ENCODE assay signal across 8 mouse cellular contexts in the genomic region with DNA sequence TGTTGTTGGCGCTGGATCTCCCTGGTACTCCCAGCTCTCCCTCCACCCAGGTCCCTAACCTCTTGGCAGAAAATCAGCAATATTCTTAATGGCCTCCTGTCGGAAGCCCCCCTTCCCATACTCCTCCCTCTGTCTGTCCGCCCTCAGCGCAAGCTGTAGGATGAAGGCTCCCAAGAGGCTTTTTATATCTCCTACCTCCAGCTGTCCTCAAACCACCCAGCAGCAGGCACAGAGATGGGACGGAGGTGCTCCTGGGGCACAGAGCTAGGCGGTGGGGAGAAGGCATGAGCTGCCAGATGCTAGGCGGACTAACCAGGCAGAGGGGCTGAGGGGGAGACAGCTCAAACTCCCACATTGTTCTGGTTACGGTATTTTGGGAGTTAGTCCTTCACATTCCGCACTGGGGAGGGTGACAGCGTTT. TPM values are rescaled to one million over a fixed set of nuclear protein-coding genes. Genes with fewer than 3 reads are reported as not detected.
DNase-seq lines count a peak whose midpoint lies in the region; ATAC-seq lines count a peak whose summit lies in the region.

No protein-coding gene starts in this region.

- H3K4me1 ChIP-seq in heart, embryonic 13.5 days: peaks cover 84% of the 10 kb centered on the region
- peaks cover 94% of the 10 kb centered on the region for H3K4me1 ChIP-seq in embryonic facial prominence, embryonic 10.5 days
- H3K4me1 ChIP-seq in hindbrain, embryonic 15.5 days (replicated peaks): peaks cover 75% of the 10 kb centered on the region
- peaks cover 75% of the 10 kb centered on the region for H3K4me1 ChIP-seq in midbrain, embryonic 13.5 days (replicated peaks)

- DNase-seq in heart, adult 11 months: no peak
- no peak for DNase-seq in embryonic facial prominence, embryonic 10.5 days (ENCODE audit: low spot score)
- no peak for DNase-seq in gastrocnemius, adult 8-10 months (ENCODE audit: low spot score in 2 of 2)
- DNase-seq in layer of hippocampus, adult 18-20 months (ENCODE audit: low spot score in 2 of 2): no peak

- no peak for ATAC-seq in heart, embryonic 13.5 days (ENCODE audit: extremely low read depth, insufficient number of reproducible peaks, low FRiP score, low TSS enrichment)
- no peak for ATAC-seq in hindbrain, embryonic 15.5 days (ENCODE audit: low FRiP score, low read depth)
- no peak for ATAC-seq in midbrain, embryonic 13.5 days
- ATAC-seq in megakaryocyte-erythroid progenitor cell, adult 5-6 weeks (replicated peaks; ENCODE audit: low FRiP score, low TSS enrichment, poor library complexity, severe bottlenecking): no peak

- H3K9ac ChIP-seq in heart, embryonic 13.5 days: peak overlapping the region; percentile 93
- H3K9ac ChIP-seq in hindbrain, embryonic 15.5 days: peak overlapping the region; percentile 10; the same call in 1 of the 2 replicates
- H3K9ac ChIP-seq in midbrain, embryonic 13.5 days (replicated peaks): peak overlapping the region; percentile 33; the same call in 1 of the 2 replicates

- 33% methylated on average over 10 of the region's 10 CpGs for WGBS in heart, embryonic 13.5 days
- 71% methylated on average over 10 of the region's 10 CpGs for WGBS in embryonic facial prominence, embryonic 10.5 days
- 32% methylated on average over 10 of the region's 10 CpGs for WGBS in hindbrain, embryonic 15.5 days
- WGBS in midbrain, embryonic 13.5 days: 54% methylated on average over 10 of the region's 10 CpGs

- H3K4me2 ChIP-seq in heart, embryonic 13.5 days: peak overlapping the region; percentile 96
- H3K4me2 ChIP-seq in hindbrain, embryonic 15.5 days: peak overlapping the region; percentile 38
- H3K4me2 ChIP-seq in midbrain, embryonic 13.5 days (replicated peaks): peak overlapping the region; percentile 39

- H3K27ac ChIP-seq in heart, embryonic 13.5 days (replicated peaks): peak overlapping the region; percentile 30; the same call in 1 of the 2 replicates
- H3K27ac ChIP-seq in embryonic facial prominence, embryonic 10.5 days (replicated peaks): peak overlapping the region; percentile 63; the same call in 1 of the 2 replicates
- 0 out of 2 replicates have a peak overlapping the region, but pooled peaks have one; percentile 0 for H3K27ac ChIP-seq in hindbrain, embryonic 15.5 days (replicated peaks)
- peak overlapping the region; percentile 74 for H3K27ac ChIP-seq in midbrain, embryonic 13.5 days

- H3K4me3 ChIP-seq in heart, embryonic 13.5 days: peak overlapping the region; percentile 85
- H3K4me3 ChIP-seq in embryonic facial prominence, embryonic 10.5 days: no peak overlapping the region
- no peak overlapping the region for H3K4me3 ChIP-seq in hindbrain, embryonic 15.5 days
- H3K4me3 ChIP-seq in midbrain, embryonic 13.5 days (replicated peaks): no peak overlapping the region

- H3K36me3 ChIP-seq in heart, embryonic 13.5 days: no peaks in the 10 kb centered on the region
- H3K36me3 ChIP-seq in embryonic facial prominence, embryonic 10.5 days (replicated peaks): no peaks in the 10 kb centered on the region
- no peaks in the 10 kb centered on the region for H3K36me3 ChIP-seq in hindbrain, embryonic 15.5 days
- no peaks in the 10 kb centered on the region for H3K36me3 ChIP-seq in midbrain, embryonic 13.5 days

- H3K9me3 ChIP-seq in heart, embryonic 13.5 days: no peaks in the 10 kb centered on the region
- no peaks in the 10 kb centered on the region for H3K9me3 ChIP-seq in embryonic facial prominence, embryonic 10.5 days
- no peaks in the 10 kb centered on the region for H3K9me3 ChIP-seq in hindbrain, embryonic 15.5 days
- H3K9me3 ChIP-seq in midbrain, embryonic 13.5 days: no peaks in the 10 kb centered on the region

- H3K27me3 ChIP-seq in heart, embryonic 13.5 days (replicated peaks): no peaks in the 10 kb centered on the region; the same call in 1 of the 2 replicates
- no peaks in the 10 kb centered on the region for H3K27me3 ChIP-seq in embryonic facial prominence, embryonic 10.5 days (replicated peaks; ENCODE audit: low read depth, poor library complexity, severe bottlenecking)
- no peaks in the 10 kb centered on the region for H3K27me3 ChIP-seq in hindbrain, embryonic 15.5 days
- no peaks in the 10 kb centered on the region for H3K27me3 ChIP-seq in midbrain, embryonic 13.5 days

RNA-seq across cellular contexts. Expression of a gene that starts 3.2 kb away (rescaled TPM):
- polyA plus RNA-seq in heart, embryonic 13.5 days (2015; fragmentation: Nextera tagmentation; extraction: Ambion mirVana): 77.4 and 78.9 TPM in 2 replicates
- 46.6 and 54.5 TPM in 2 replicates for polyA plus RNA-seq in embryonic facial prominence, embryonic 10.5 days (2016; fragmentation: Nextera tagmentation; extraction: Ambion mirVana)
- polyA plus RNA-seq in hindbrain, embryonic 15.5 days (2015; fragmentation: Nextera tagmentation; extraction: Ambion mirVana): 18.7 and 24.8 TPM in 2 replicates
- polyA plus RNA-seq in midbrain, embryonic 13.5 days (2015; fragmentation: Nextera tagmentation; extraction: Ambion mirVana): 12.7 and 19.4 TPM in 2 replicates
- total RNA-seq in megakaryocyte-erythroid progenitor cell, adult 5-6 weeks (2014; fragmentation: Nextera tagmentation): 2.7 and 6.2 TPM in 2 replicates
- 3.3 and 3.8 TPM in 2 replicates for total RNA-seq in megakaryocyte-erythroid progenitor cell, adult 5-6 weeks (2017)
- 10 to 100 TPM; 48.8 to 97.1 (median 69.4) TPM for total RNA-seq in gastrocnemius, adult 8-10 months (2022)
- total RNA-seq in layer of hippocampus, adult 18-20 months (2021): 10 to 100 TPM; 48.8 to 53.8 TPM

Comparison
In these comparisons a context has a peak if more than half of its experiments do, and no peak if none do; other contexts are left out.
1. H3K27ac ChIP-seq: peak in every context shown above with its lines; median percentile 74 in midbrain, embryonic 13.5 days; 63 in embryonic facial prominence, embryonic 10.5 days; 30 in heart, embryonic 13.5 days; 0 in hindbrain, embryonic 15.5 days.
2. H3K4me2 ChIP-seq: peak in every context shown above with its lines; median percentile 96 in heart, embryonic 13.5 days; 39 in midbrain, embryonic 13.5 days; 38 in hindbrain, embryonic 15.5 days.
3. H3K9ac ChIP-seq: peak in every context shown above with its lines; median percentile 93 in heart, embryonic 13.5 days; 33 in midbrain, embryonic 13.5 days; 10 in hindbrain, embryonic 15.5 days.